Mouse (Mus musculus): Measurements from ENCODE around the gene Tmco5b. TPM values are rescaled to one million over a fixed set of nuclear protein-coding genes. Genes with fewer than 3 reads are reported as not detected.

Tmco5b gene
- total RNA-seq (2015; ENCODE audit: low replicate concordance) (not detected in 2 replicates), total RNA-seq (2017; ENCODE audit: low replicate concordance) (not detected in 2 replicates)

DNA sequence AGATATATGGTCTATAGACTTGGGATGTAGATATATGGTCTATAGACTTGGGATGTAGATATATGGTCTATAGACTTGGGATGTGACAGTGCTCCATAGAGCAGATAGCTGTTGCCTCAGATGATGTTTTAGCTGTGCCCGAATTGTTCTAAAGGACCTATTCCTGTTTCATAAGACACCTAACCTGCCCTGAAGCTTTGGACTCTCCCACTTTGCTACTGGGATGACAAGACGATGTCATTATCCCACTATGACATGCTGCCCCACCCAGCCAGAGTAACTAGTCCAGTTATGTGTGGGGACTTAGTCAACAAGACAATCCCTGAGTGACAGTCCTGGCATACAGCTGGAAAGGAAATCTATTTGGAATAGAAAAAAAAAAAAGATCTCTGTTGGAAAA lies at the start of gene Tmco5b:
Gene Tmco5b, plus strand, starts transcription at position 301 of the 400 bp plus-strand sequence.
- ATAC-seq (replicated peaks; ENCODE audit: low FRiP score, poor library complexity, severe bottlenecking), result no peak

DNA sequence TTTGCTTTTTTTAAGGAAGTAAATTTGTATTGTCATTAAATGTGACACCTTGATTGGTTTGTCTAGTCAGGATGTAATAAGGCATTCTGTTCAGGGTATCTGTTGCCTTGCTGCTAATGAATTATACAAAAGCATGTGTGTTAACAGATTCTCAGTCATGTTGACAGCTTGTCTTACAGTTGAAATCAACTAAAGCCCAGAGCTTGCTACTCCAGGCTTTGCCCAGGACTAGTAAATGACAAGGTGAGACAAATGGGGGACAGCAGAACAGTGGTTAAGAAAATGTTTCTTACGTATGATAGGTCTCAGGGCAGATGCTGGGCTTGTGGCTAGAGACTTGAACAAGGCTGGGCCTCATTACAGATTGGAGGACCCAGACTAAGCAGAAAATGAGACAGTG lies 48.5 kb upstream of the Tmco5b start:
- ATAC-seq (replicated peaks; ENCODE audit: low FRiP score, poor library complexity, severe bottlenecking), result no peak

DNA sequence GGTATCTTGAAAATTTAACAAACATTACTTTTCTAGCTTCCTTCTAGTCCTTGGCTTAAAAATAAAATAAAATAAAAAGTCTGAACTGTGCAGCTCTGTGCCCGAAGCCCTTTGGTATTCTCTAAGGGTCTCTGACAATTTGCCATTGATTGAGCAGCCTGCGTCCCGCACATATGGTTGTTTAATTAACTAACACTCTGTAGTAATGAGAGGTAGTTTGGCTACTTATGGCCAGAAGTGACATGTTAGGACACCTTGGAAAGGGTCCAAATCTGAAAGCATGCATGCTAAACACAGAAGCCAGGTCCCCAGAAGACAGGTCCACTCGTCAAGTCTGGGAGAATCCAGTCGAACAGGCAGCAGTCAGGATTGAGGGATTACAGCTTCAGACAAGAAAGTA lies 46.7 kb upstream of the Tmco5b start:
- no peak for ATAC-seq (replicated peaks; ENCODE audit: low FRiP score, poor library complexity, severe bottlenecking)

DNA sequence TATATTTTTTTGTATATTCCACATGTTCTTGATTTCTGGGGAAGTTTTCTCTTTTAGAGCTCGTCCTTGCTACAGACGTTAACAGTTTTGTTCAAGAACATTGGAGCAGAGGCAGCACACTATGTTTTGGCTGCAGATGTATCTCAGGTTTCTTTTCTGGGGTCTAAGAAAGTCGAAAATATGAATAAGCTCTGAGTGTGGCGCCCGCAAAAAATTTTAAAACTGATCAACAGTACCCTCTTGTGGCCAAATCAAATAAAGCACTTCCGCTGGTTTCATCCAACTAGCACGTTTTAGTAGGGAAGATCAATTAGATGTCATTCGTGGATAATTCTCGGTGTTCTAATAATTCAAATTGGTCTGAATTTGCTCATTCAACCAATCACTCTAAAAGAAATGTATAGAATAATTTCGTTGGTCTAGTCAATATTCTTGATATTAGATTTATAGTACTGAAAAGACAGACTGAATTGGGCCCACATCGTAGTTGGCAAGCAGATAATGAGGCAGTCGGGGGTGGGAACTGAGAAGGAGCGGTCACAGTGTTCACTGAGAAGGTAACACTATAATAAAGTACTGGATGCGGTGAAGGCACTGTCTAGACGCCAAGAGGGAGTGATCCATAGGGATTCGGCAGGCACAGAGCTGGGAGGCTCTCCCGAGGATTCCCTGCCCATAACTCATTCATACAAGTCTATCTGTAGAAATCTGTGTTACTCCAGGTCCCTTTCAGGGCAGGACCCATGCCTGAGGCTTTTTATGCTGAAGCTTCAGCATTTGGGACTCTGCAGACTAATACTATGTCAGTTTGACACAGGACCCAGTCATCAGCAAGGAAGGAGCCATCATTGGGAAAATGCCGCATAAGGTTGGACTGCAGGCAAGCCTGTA lies 17.1 kb downstream of the Tmco5b start:
- ATAC-seq (replicated peaks; ENCODE audit: low FRiP score, poor library complexity, severe bottlenecking), result no peak

DNA sequence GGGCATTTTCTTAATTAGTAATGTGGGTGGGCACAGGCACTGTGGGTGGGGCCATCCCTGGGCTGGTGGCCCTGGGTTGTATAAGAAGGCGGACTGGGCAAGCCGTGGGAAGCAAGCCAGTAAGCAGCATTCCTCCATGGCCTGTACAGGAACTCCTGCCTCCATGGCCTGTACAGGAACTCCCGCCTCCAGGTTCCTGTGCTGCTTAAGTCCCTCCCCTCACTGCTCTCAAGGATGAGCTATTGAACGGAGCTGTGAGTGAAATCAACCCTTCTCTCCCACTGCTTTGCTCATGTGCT lies 17.7 kb downstream of the Tmco5b start:
- no peak for ATAC-seq (replicated peaks; ENCODE audit: low FRiP score, poor library complexity, severe bottlenecking)

DNA sequence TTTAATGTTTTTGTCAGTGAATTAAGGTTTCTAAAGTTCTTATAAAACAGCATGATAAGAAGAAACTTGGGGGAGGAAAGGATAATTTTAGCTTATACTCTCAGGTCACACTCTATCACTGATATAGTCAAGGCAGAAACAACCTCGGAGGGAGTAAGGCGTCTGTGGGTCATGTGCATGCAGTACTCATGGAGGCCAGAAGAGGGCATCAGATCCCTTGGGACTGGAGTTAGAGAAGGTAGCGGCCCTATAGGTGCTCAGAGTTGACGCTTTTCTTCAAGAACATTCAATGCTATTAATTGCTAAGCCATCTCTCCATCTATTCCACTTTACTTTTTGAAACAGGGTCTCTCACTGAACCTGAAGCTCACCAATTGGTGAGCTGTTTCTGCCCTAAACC lies 19.8 kb downstream of the Tmco5b start:
- ATAC-seq (replicated peaks; ENCODE audit: low FRiP score, poor library complexity, severe bottlenecking), result no peak

DNA sequence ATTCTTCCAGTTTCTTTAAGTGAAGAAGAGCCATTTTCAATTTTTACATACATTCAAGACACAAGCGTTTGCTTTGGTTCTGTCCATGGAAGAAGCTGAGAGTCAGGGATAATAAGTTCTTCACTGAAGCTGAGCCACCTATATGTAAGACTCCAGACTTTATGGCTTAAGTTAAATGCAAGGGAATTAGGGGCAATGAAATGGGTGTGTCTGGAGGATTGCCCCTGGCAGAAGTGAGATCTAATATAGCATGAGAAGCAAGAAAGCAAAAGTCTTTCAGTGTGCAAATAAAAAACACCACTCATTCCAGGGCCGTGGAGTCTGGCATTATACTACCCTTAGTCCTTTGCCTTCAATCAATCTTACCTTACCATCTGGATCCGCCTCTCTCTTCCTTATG lies 25.7 kb downstream of the Tmco5b start:
- ATAC-seq (replicated peaks; ENCODE audit: low FRiP score, poor library complexity, severe bottlenecking), result no peak

DNA sequence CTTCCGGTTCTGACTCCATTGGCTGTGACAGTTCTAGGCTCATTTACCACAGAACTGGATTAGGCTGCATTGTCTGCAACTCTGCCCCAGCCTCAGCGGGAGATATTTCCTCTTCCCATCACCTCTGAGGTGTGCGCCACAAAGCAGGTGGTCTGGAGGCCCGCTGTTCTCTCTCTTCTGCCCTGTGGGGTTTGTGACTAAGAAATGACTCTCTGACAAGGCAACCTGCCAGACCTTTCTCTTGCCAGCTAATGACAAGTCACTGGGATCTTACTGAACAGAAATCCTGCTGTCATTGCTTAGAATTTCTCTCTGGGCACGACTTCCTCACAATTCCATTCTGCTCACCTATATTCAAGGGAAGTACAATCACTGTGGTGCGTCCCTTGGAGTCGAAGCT lies 37.5 kb downstream of the Tmco5b start:
- no peak for ATAC-seq (replicated peaks; ENCODE audit: low FRiP score, poor library complexity, severe bottlenecking)

DNA sequence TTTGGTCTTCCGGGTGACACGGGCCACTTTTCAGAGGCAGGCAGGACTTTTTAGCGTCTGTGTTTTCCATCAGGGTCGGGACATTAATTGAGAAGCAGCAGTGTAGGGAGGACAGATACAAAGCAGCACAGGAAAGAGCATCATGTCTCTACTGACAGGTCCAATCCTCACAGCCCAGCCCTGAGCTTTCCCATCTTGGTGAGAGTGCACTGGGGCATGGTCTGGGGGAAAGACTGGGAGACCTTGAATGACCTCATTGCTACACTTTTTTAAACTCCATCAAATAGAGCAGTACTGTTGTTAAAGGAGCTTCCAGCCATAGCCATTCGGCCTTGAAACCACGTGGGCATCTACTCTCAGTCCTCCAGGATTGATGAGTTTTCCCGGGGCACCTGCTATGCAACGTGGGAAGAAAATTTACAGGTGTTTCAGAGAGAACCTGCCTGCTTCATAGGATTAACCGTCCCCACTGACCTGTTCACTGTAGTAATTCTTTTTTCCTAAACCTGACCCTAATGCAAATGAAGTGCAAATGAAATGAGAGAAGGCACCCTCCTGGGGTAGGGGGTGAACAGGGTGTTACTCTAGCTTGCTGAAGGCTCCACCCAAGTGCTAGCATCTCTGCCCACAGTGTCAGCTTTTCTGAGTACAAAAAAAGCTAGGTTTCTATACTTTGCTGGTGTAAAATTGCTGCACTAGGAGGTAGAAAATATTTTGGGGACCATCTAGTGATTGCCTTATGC lies 48.4 kb downstream of the Tmco5b start:
- ATAC-seq (replicated peaks; ENCODE audit: low FRiP score, poor library complexity, severe bottlenecking), result no peak

DNA sequence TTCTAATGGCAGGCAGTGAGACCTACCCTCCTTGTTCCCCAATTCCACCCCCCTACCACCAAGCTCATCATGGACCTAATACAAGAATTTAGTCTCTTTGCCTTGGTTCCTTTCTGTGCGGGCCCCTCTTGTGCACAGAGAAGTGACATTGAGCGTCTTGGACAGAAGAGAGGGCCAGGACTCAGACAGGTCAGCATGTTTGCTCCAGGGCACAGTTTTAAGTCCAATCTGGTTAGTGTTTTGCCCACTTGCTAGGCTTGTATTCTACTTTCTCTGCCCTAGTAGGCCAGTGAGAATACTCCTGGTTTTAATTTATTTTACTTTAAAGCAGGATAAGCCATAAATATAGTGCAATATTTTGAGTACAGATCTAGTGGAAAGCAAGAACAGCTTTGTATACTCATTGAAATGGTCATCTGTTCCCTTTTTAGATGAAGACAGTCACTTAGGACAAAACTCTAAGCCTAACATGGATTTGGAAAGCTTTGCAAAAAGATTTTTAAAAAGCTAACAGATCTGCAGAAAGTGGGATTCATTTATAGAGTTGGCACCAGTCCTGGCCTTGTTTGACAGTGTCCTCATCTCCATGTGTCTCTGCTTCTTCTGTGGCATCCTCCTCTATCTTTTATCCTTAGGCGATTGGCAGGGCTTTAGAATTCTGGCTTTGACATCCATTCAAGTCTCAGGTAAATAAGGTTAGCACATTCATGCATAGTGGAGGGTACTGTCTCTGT lies 50.2 kb downstream of the Tmco5b start:
- ATAC-seq (replicated peaks; ENCODE audit: low FRiP score, poor library complexity, severe bottlenecking), result no peak

DNA sequence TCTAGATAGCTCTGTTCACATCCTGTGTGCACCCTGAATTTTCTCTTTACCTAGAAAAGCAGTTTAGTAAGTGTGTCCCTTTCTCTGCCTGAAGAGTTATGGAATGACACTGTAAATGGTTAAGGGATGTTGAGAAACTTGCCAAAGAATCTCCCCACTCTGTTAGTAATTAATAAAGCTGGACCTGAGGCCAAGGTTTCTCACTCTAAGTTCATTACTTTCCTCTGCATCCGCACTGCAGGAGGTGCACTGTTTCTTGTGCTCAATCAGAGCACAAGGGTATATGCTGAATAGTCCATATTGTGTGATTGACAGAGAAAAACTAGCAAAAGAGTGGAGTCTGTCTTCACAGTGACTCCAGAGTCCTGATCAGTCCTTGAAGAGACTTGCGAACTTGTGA lies 59.0 kb downstream of the Tmco5b start:
- no peak for ATAC-seq (replicated peaks; ENCODE audit: low FRiP score, poor library complexity, severe bottlenecking)

Other genes starting within 250 kb of the Tmco5b start
- not detected in 2 replicates for gene Ryr3, start 68.6 kb upstream of the Tmco5b start, total RNA-seq (2015; ENCODE audit: low replicate concordance)
- gene Ryr3, start 68.6 kb upstream of the Tmco5b start, total RNA-seq (2017; ENCODE audit: low replicate concordance), result not detected in 2 replicates
- not detected in 2 replicates for gene Fmn1, start 42.0 kb downstream of the Tmco5b start, total RNA-seq (2015; ENCODE audit: low replicate concordance)
- gene Fmn1, start 42.0 kb downstream of the Tmco5b start, total RNA-seq (2017; ENCODE audit: low replicate concordance), result 0.38 and 0.90 TPM in 2 replicates